Mouse (Mus musculus): ENCODE measurements around the gene Aaed1. TPM values are rescaled to one million over a fixed set of nuclear protein-coding genes. Genes with fewer than 3 reads are reported as not detected.

The Aaed1 gene
- polyA plus RNA-seq, 1 experiment from 2014 or later, result 68.4 TPM

GRCm38 (mm10) chr13:64343598-64343997 is 31.1 kb upstream of the Aaed1 start:
- ATAC-seq (replicated peaks; ENCODE audit: insufficient number of reproducible peaks, low FRiP score, low TSS enrichment), result peak; percentile 56; the same call in 1 of the 2 replicates
- H3K4me3 ChIP-seq (ENCODE audit: low read depth, low read length), result peak overlapping the region; percentile 55
- H3K9ac ChIP-seq (ENCODE audit: low read depth, low read length), result peak overlapping the region; percentile 77
- H3K9me3 ChIP-seq (replicated peaks; ENCODE audit: control insufficient read depth, low read length), result no peaks in the 10 kb centered on the region
- WGBS (ENCODE audit: insufficient replicate concordance), result 19% methylated on average over 10 of the region's 10 CpGs
- peak overlapping the region; percentile 89 for H3K4me2 ChIP-seq
- no peaks in the 10 kb centered on the region for H3K27me3 ChIP-seq (ENCODE audit: control insufficient read depth, insufficient read depth, low read length)
- H3K4me1 ChIP-seq (ENCODE audit: control insufficient read depth, insufficient read depth, low read length), result 0 out of 2 replicates have a peak, but pooled peaks cover 4% of the 10 kb centered on the region
- peak overlapping the region; percentile 38; the same call in 1 of the 2 replicates for H3K27ac ChIP-seq (ENCODE audit: low read depth, low read length)
- no peaks in the 10 kb centered on the region for H3K36me3 ChIP-seq (ENCODE audit: control insufficient read depth, insufficient read depth, low read length)

GRCm38 (mm10) chr13:64335546-64336132 is 23.1 kb upstream of the Aaed1 start:
- 46% methylated on average over 4 of the region's 4 CpGs for WGBS (ENCODE audit: insufficient replicate concordance)
- Histone ChIP-seq H3K9ac (ENCODE audit: low read depth, low read length) (no peak overlapping the region), H3K36me3 (ENCODE audit: control insufficient read depth, insufficient read depth, low read length) (no peaks in the 10 kb centered on the region), H3K27me3 (ENCODE audit: control insufficient read depth, insufficient read depth, low read length) (no peaks in the 10 kb centered on the region), H3K4me3 (ENCODE audit: low read depth, low read length) (no peak overlapping the region), H3K4me2 (no peak overlapping the region), H3K9me3 (replicated peaks; ENCODE audit: control insufficient read depth, low read length) (no peaks in the 10 kb centered on the region), H3K27ac (ENCODE audit: low read depth, low read length) (no peak overlapping the region), H3K4me1 (ENCODE audit: control insufficient read depth, insufficient read depth, low read length) (no peaks in the 10 kb centered on the region)
- no peak for ATAC-seq (replicated peaks; ENCODE audit: insufficient number of reproducible peaks, low FRiP score, low TSS enrichment)

- ATAC-seq (replicated peaks; ENCODE audit: insufficient number of reproducible peaks, low FRiP score, low TSS enrichment), result no peak
- H3K36me3 ChIP-seq (ENCODE audit: control insufficient read depth, insufficient read depth, low read length), result no peaks in the 10 kb centered on the region
- 80% methylated on average over 3 of the region's 3 CpGs for WGBS (ENCODE audit: insufficient replicate concordance)
- H3K27me3 ChIP-seq (ENCODE audit: control insufficient read depth, insufficient read depth, low read length), result no peaks in the 10 kb centered on the region
- H3K9me3 ChIP-seq (replicated peaks; ENCODE audit: control insufficient read depth, low read length), result no peaks in the 10 kb centered on the region
- no peak overlapping the region for H3K9ac ChIP-seq (ENCODE audit: low read depth, low read length)
- no peak overlapping the region for H3K4me3 ChIP-seq (ENCODE audit: low read depth, low read length)
- H3K4me1 ChIP-seq (ENCODE audit: control insufficient read depth, insufficient read depth, low read length), result no peaks in the 10 kb centered on the region
- H3K4me2 ChIP-seq, result no peak overlapping the region
- no peak overlapping the region for H3K27ac ChIP-seq (ENCODE audit: low read depth, low read length)
Observed at GRCm38 (mm10) chr13:64333102-64333501, 20.6 kb upstream of the Aaed1 start.

- Histone ChIP-seq H3K9ac (ENCODE audit: low read depth, low read length) (no peak overlapping the region), H3K27me3 (ENCODE audit: control insufficient read depth, insufficient read depth, low read length) (no peaks in the 10 kb centered on the region), H3K9me3 (replicated peaks; ENCODE audit: control insufficient read depth, low read length) (no peaks in the 10 kb centered on the region), H3K4me2 (no peak overlapping the region), H3K4me3 (ENCODE audit: low read depth, low read length) (no peak overlapping the region), H3K36me3 (ENCODE audit: control insufficient read depth, insufficient read depth, low read length) (no peaks in the 10 kb centered on the region), H3K4me1 (ENCODE audit: control insufficient read depth, insufficient read depth, low read length) (no peaks in the 10 kb centered on the region), H3K27ac (ENCODE audit: low read depth, low read length) (no peak overlapping the region)
- no peak for ATAC-seq (replicated peaks; ENCODE audit: insufficient number of reproducible peaks, low FRiP score, low TSS enrichment)
- 68% methylated on average over 6 of the region's 6 CpGs for WGBS (ENCODE audit: insufficient replicate concordance)
Observed at GRCm38 (mm10) chr13:64332321-64332720, 19.8 kb upstream of the Aaed1 start.

- Histone ChIP-seq H3K27me3 (ENCODE audit: control insufficient read depth, insufficient read depth, low read length) (no peaks in the 10 kb centered on the region), H3K4me3 (ENCODE audit: low read depth, low read length) (no peak overlapping the region), H3K36me3 (ENCODE audit: control insufficient read depth, insufficient read depth, low read length) (no peaks in the 10 kb centered on the region), H3K9ac (ENCODE audit: low read depth, low read length) (no peak overlapping the region), H3K4me2 (no peak overlapping the region), H3K9me3 (replicated peaks; ENCODE audit: control insufficient read depth, low read length) (no peaks in the 10 kb centered on the region), H3K27ac (ENCODE audit: low read depth, low read length) (no peak overlapping the region), H3K4me1 (ENCODE audit: control insufficient read depth, insufficient read depth, low read length) (no peaks in the 10 kb centered on the region)
- no peak for ATAC-seq (replicated peaks; ENCODE audit: insufficient number of reproducible peaks, low FRiP score, low TSS enrichment)
- 75% methylated on average over 8 of the region's 8 CpGs for WGBS (ENCODE audit: insufficient replicate concordance)
Observed at GRCm38 (mm10) chr13:64322561-64323281, 10.2 kb upstream of the Aaed1 start.

GRCm38 (mm10) chr13:64320334-64320733 is 7.8 kb upstream of the Aaed1 start:
- Histone ChIP-seq H3K27me3 (ENCODE audit: control insufficient read depth, insufficient read depth, low read length) (no peaks in the 10 kb centered on the region), H3K27ac (ENCODE audit: low read depth, low read length) (no peak overlapping the region), H3K9me3 (replicated peaks; ENCODE audit: control insufficient read depth, low read length) (no peaks in the 10 kb centered on the region), H3K4me1 (ENCODE audit: control insufficient read depth, insufficient read depth, low read length) (no peaks in the 10 kb centered on the region), H3K4me3 (ENCODE audit: low read depth, low read length) (no peak overlapping the region), H3K36me3 (ENCODE audit: control insufficient read depth, insufficient read depth, low read length) (no peaks in the 10 kb centered on the region), H3K4me2 (no peak overlapping the region), H3K9ac (ENCODE audit: low read depth, low read length) (no peak overlapping the region)
- 56% methylated on average over 8 of the region's 8 CpGs for WGBS (ENCODE audit: insufficient replicate concordance)
- ATAC-seq (replicated peaks; ENCODE audit: insufficient number of reproducible peaks, low FRiP score, low TSS enrichment), result no peak

- ATAC-seq (replicated peaks; ENCODE audit: insufficient number of reproducible peaks, low FRiP score, low TSS enrichment), result no peak
- Histone ChIP-seq H3K9me3 (replicated peaks; ENCODE audit: control insufficient read depth, low read length) (no peaks in the 10 kb centered on the region), H3K27ac (ENCODE audit: low read depth, low read length) (no peak overlapping the region), H3K4me1 (ENCODE audit: control insufficient read depth, insufficient read depth, low read length) (no peaks in the 10 kb centered on the region), H3K36me3 (ENCODE audit: control insufficient read depth, insufficient read depth, low read length) (no peaks in the 10 kb centered on the region), H3K4me2 (no peak overlapping the region), H3K9ac (ENCODE audit: low read depth, low read length) (no peak overlapping the region), H3K27me3 (ENCODE audit: control insufficient read depth, insufficient read depth, low read length) (no peaks in the 10 kb centered on the region), H3K4me3 (ENCODE audit: low read depth, low read length) (no peak overlapping the region)
Observed at GRCm38 (mm10) chr13:64319782-64320181, 7.3 kb upstream of the Aaed1 start.

GRCm38 (mm10) chr13:64318355-64318754 is 5.8 kb upstream of the Aaed1 start:
- Histone ChIP-seq H3K27ac (ENCODE audit: low read depth, low read length) (no peak overlapping the region), H3K36me3 (ENCODE audit: control insufficient read depth, insufficient read depth, low read length) (no peaks in the 10 kb centered on the region), H3K4me3 (ENCODE audit: low read depth, low read length) (no peak overlapping the region), H3K27me3 (ENCODE audit: control insufficient read depth, insufficient read depth, low read length) (no peaks in the 10 kb centered on the region), H3K9ac (ENCODE audit: low read depth, low read length) (no peak overlapping the region), H3K9me3 (replicated peaks; ENCODE audit: control insufficient read depth, low read length) (no peaks in the 10 kb centered on the region), H3K4me2 (no peak overlapping the region), H3K4me1 (ENCODE audit: control insufficient read depth, insufficient read depth, low read length) (no peaks in the 10 kb centered on the region)
- WGBS (ENCODE audit: insufficient replicate concordance), result 67% methylated on average over 2 of the region's 2 CpGs
- ATAC-seq (replicated peaks; ENCODE audit: insufficient number of reproducible peaks, low FRiP score, low TSS enrichment), result no peak
